Mouse (Mus musculus): Measurements from ENCODE around the gene Tex22.

Tex22 gene

GRCm38 (mm10) chr12:113103846-113104451 lies 29.6 kb downstream of the Tex22 start:
- no peak for DNase-seq

- DNase-seq, result no peak
Observed at GRCm38 (mm10) chr12:113106386-113106785, 32.1 kb downstream of the Tex22 start.

GRCm38 (mm10) chr12:113107431-113108124 lies 33.3 kb downstream of the Tex22 start:
- no peak for DNase-seq

GRCm38 (mm10) chr12:113108528-113109283 lies 34.4 kb downstream of the Tex22 start:
- no peak for DNase-seq

- DNase-seq, result no peak
Observed at GRCm38 (mm10) chr12:113109801-113110200, 35.5 kb downstream of the Tex22 start.

GRCm38 (mm10) chr12:113114141-113114540 lies 39.8 kb downstream of the Tex22 start:
- no peak for DNase-seq

- no peak for DNase-seq
Observed at GRCm38 (mm10) chr12:113114856-113115538, 40.7 kb downstream of the Tex22 start.

GRCm38 (mm10) chr12:113119516-113120410 lies 45.5 kb downstream of the Tex22 start:
- peak; percentile 52 for DNase-seq

- no peak for DNase-seq
Observed at GRCm38 (mm10) chr12:113124726-113125125, 50.4 kb downstream of the Tex22 start.

- DNase-seq, result no peak
Observed at GRCm38 (mm10) chr12:113130732-113131131, 56.4 kb downstream of the Tex22 start.

GRCm38 (mm10) chr12:113131601-113132000 lies 57.3 kb downstream of the Tex22 start:
- no peak for DNase-seq

GRCm38 (mm10) chr12:113132567-113132966 lies 58.3 kb downstream of the Tex22 start:
- peak; percentile 56 for DNase-seq

- DNase-seq, result no peak
Observed at GRCm38 (mm10) chr12:113133260-113133659, 59.0 kb downstream of the Tex22 start.

GRCm38 (mm10) chr12:113133861-113134403 lies 59.6 kb downstream of the Tex22 start:
- no peak for DNase-seq

GRCm38 (mm10) chr12:113134502-113134901 lies 60.2 kb downstream of the Tex22 start:
- DNase-seq, result no peak

- DNase-seq, result no peak
Observed at GRCm38 (mm10) chr12:113135401-113135800, 61.1 kb downstream of the Tex22 start.

GRCm38 (mm10) chr12:113136492-113137020 lies 62.3 kb downstream of the Tex22 start:
- no peak for DNase-seq

GRCm38 (mm10) chr12:113137260-113138213 lies 63.2 kb downstream of the Tex22 start:
- DNase-seq, result no peak

- no peak for DNase-seq
Observed at GRCm38 (mm10) chr12:113138291-113138690, 64.0 kb downstream of the Tex22 start.
